Mouse (Mus musculus): ENCODE measurements around the gene Yipf7. TPM values are rescaled to one million over a fixed set of nuclear protein-coding genes. Genes with fewer than 3 reads are reported as not detected.

Yipf7 gene
- polyA plus RNA-seq (2017; shearing (Covaris generic)) = not detected

DNA sequence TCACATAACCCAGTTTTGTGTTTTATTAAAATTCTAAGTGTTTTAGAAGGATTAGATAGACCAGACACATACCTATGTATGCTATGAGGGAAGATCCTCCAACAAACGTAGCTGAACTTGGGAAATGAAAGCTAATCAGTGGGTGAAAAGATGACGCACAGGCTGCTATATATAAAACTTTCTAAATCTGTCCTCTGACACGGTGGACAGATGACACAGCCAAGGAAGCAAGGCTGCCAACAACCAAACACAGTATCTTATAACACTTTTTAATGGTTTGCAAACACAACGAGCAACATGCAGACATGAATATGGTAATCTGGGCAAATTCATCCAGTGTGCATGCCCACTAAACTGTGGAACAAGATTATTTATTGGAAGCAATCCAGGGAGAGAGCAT lies at the start of gene Yipf7:
Yipf7 (minus strand) TSS at position 160 of the 400 bp plus-strand sequence.

GRCm38 (mm10) chr5:69591640-69592461 lies 49.4 kb upstream of the Yipf7 start, which contains the start of gene Gnpda2:
Gnpda2 (minus strand) TSS chr5:69592340.

DNA sequence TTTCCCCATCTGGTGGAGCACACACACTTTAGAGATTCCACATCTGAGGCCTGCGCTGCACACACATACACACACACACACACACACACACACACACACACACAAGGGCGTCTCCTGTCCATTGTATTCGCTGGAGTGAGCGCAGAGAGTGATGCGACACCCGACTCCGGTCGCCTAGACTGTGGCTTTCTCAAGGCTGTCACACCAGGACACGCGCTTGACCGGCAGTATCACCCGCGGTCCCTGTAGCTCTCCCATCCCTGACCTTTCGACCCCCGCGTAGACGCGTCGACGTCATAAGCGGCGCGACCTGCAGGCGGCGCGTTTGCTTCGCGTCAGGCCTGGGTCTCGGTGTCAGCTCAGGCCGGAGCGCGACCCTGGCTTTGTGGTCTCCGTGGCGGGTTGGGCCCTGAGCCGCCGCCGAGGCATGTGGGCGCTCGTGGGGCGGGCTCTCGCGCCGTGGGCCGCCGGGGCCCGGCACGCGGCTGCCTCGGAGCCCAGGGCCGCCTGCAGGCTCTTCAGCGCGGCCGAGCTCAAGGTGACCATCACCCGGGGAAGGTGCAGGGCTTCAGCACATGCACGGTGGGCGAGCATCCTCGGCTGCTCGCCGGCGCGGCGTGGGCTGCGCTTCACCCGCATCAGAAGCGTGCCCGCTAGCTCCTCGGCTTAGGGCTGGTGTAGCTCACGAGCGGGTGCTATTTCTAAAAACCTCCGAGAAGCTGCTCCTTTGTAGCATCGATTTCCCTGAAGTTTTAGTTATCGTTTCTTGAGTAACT lies 14.4 kb upstream of the Yipf7 start, which contains the start of gene Guf1:
Guf1 (plus strand) TSS at position 296 of the 776 bp plus-strand sequence.

Other genes with a start within 250 kb of the Yipf7 start
- not detected for gene Kctd8, start 201.0 kb downstream of the Yipf7 start, polyA plus RNA-seq (2017; shearing (Covaris generic))
- 5.4 TPM for gene Guf1, start 14.3 kb upstream of the Yipf7 start, polyA plus RNA-seq (2017; shearing (Covaris generic))
- 77.4 TPM for gene Gnpda2, start 49.7 kb upstream of the Yipf7 start, polyA plus RNA-seq (2017; shearing (Covaris generic))